In genomic region chr6:87258976-87259375, GRCm38 (mm10) we compare ENCODE assay signal across 13 mouse cellular contexts.
A peak's percentile ranks its signal among the peaks of the same experiment; 100 is the strongest.
DNase-seq lines count a peak whose midpoint lies in the region; ATAC-seq and TF ChIP-seq lines count a peak whose summit lies in the region.
"Had no signal": no experiment of that assay in that cellular context is flagged by ENCODE, and none has a peak within 500 bp of the region (broad histone marks: within the 10 kb centered on the region; RNA-seq: fewer than 3 reads in every experiment).

No protein-coding gene starts in this region.

- ATAC-seq in kidney, embryonic 15.5 days (replicated peaks; ENCODE audit: low FRiP score): no peak
- no peak for ATAC-seq in stomach, postnatal 0 days (ENCODE audit: low FRiP score, low TSS enrichment)

- no peak overlapping the region for H3K27ac ChIP-seq in kidney, embryonic 15.5 days
- H3K27ac ChIP-seq in stomach, postnatal 0 days (replicated peaks): peak overlapping the region; percentile 13; the same call in 1 of the 2 replicates

- H3K4me3 ChIP-seq in kidney, embryonic 15.5 days (replicated peaks): no peak overlapping the region
- H3K4me3 ChIP-seq in stomach, postnatal 0 days (ENCODE audit: low read depth, low read length): no peak overlapping the region
- H3K4me3 ChIP-seq: megakaryocyte, embryonic 14.5 days had no signal

- peaks cover 13% of the 10 kb centered on the region; the same call in 1 of the 2 replicates for H3K4me1 ChIP-seq in kidney, embryonic 15.5 days
- H3K4me1 ChIP-seq in stomach, postnatal 0 days (replicated peaks; ENCODE audit: control insufficient read depth, insufficient read depth): no peaks in the 10 kb centered on the region

- no peak for TF ChIP-seq CTCF in stomach, postnatal 0 days (IDR thresholded peaks at IDR 0.05; ENCODE audit: low read depth)

- 68% methylated on average over 5 of the region's 5 CpGs for WGBS in kidney, embryonic 15.5 days
- 37% methylated on average over 5 of the region's 5 CpGs for WGBS in stomach, postnatal 0 days

- H3K27me3 ChIP-seq in kidney, embryonic 15.5 days: no peaks in the 10 kb centered on the region
- H3K27me3 ChIP-seq in stomach, postnatal 0 days (ENCODE audit: control insufficient read depth, insufficient read depth, low read length): no peaks in the 10 kb centered on the region

- no peaks in the 10 kb centered on the region for H3K9me3 ChIP-seq in kidney, embryonic 15.5 days (replicated peaks)
- H3K9me3 ChIP-seq in stomach, postnatal 0 days (ENCODE audit: control insufficient read depth, low read length): no peaks in the 10 kb centered on the region
- H3K9me3 ChIP-seq: G1E; megakaryocyte, embryonic 14.5 days had no signal

- H3K4me2 ChIP-seq in kidney, embryonic 15.5 days: no peak overlapping the region
- no peak overlapping the region for H3K4me2 ChIP-seq in stomach, postnatal 0 days (replicated peaks; ENCODE audit: low read depth)

- no peak overlapping the region for H3K9ac ChIP-seq in kidney, embryonic 15.5 days
- no peak overlapping the region for H3K9ac ChIP-seq in stomach, postnatal 0 days (ENCODE audit: low read length)

- H3K36me3 ChIP-seq in kidney, embryonic 15.5 days: no peaks in the 10 kb centered on the region
- no peaks in the 10 kb centered on the region for H3K36me3 ChIP-seq in stomach, postnatal 0 days (ENCODE audit: control insufficient read depth, insufficient read depth, low read length)
- H3K36me3 ChIP-seq: G1E had no signal

- DNase-seq in cerebellum, postnatal 14 days: peak; percentile 36 to 39
- DNase-seq in cerebellum, adult 11-12 months: no peak
- peak; percentile 12 for DNase-seq in kidney, adult 9 months
- peak; percentile 50 for DNase-seq in retina, postnatal 1 day
- DNase-seq in retina, embryonic 14.5 days (ENCODE audit: low spot score): no peak
- peak; percentile 53 for DNase-seq in stomach, postnatal 0 days (ENCODE audit: low spot score)
- no peak for DNase-seq in frontal cortex, postnatal 10 days (ENCODE audit: low spot score in 2 of 2)
- DNase-seq: B cell, adult 2 months; heart, postnatal 10 days; thymus, postnatal 36 days had no signal

- peak; percentile 33 for TF ChIP-seq EP300 in stomach, postnatal 0 days (optimal IDR thresholded peaks at IDR 0.05)

Comparison
In these comparisons a context has a peak if more than half of its experiments do, and no peak if none do; other contexts are left out.
1. DNase-seq: peak in cerebellum, postnatal 14 days (2 of 2), kidney, adult 9 months (single experiment), retina, postnatal 1 day (single experiment) and stomach, postnatal 0 days (single experiment); none in cerebellum, adult 11-12 months (single experiment), retina, embryonic 14.5 days (single experiment) and frontal cortex, postnatal 10 days (0 of 2).